Mouse (Mus musculus): ENCODE data around the gene Elk3.

- TF ChIP-seq CTCF (IDR thresholded peaks at IDR 0.05; ENCODE audit: extremely low read depth, insufficient read length, insufficient replicate concordance, low read depth, low read length) (peak; percentile 89; the same call in 1 of the 2 replicates), POLR2A (IDR thresholded peaks at IDR 0.05; ENCODE audit: low read depth, low read length) (no peak)
Measured at GRCm38 (mm10) chr10:93291843-93292242, 19.1 kb downstream of the Elk3 start.

Measured in small intestine, adult 2 months (tissue).